Mouse (Mus musculus) stomach, postnatal 0 days (tissue): Measurements from ENCODE around the gene Tmem260.

ENCODE experiments used
- CTCF ChIP-seq: IDR thresholded peaks from 2 replicates; pipeline ENCODE4 v1.5.1; 2016; ENCODE audit warnings: antibody characterized with exemption, low read depth, mild to moderate bottlenecking, moderate library complexity
- EP300 ChIP-seq: optimal IDR thresholded peaks from 2 replicates; pipeline ENCODE3; 2016; ENCODE audit warnings: antibody characterized with exemption

GRCm38 (mm10) chr14:48417064-48417463 is 28.9 kb upstream of the Tmem260 start:
- TF ChIP-seq EP300 (no peak), CTCF (no peak)
